In genomic region chr6:56359126-56359525, GRCm38 (mm10) we compare ENCODE assay signal across 19 mouse cellular contexts.
DNase-seq lines count a peak whose midpoint lies in the region; ATAC-seq and TF ChIP-seq lines count a peak whose summit lies in the region.
"Had no signal": no experiment of that assay in that cellular context is flagged by ENCODE, and none has a peak within 500 bp of the region (broad histone marks: within the 10 kb centered on the region; RNA-seq: fewer than 3 reads in every experiment).

No protein-coding gene starts in this region.

- DNase-seq in cerebellum, adult 2 months: peak; percentile 66 to 78
- DNase-seq in embryonic facial prominence, embryonic 10.5 days (ENCODE audit: low spot score): no peak
- DNase-seq: adrenal gland, adult 8-10 months; kidney, adult 11 months; kidney, postnatal 25 days; liver, embryonic 13.5 days; lung, postnatal 10 days; retina, postnatal 1 day; thymus, postnatal 4 days had no signal

- H3K9me3 ChIP-seq in midbrain, embryonic 15.5 days: no peaks in the 10 kb centered on the region
- no peaks in the 10 kb centered on the region for H3K9me3 ChIP-seq in midbrain, embryonic 16.5 days (replicated peaks; ENCODE audit: control insufficient read depth, low read length, poor library complexity, severe bottlenecking)
- H3K9me3 ChIP-seq in heart, embryonic 16.5 days (replicated peaks; ENCODE audit: control insufficient read depth, low read length): no peaks in the 10 kb centered on the region
- H3K9me3 ChIP-seq in intestine, postnatal 0 days (ENCODE audit: control insufficient read depth): no peaks in the 10 kb centered on the region
- no peaks in the 10 kb centered on the region for H3K9me3 ChIP-seq in embryonic facial prominence, embryonic 10.5 days
- H3K9me3 ChIP-seq: heart, embryonic 13.5 days; limb, embryonic 10.5 days; liver, embryonic 13.5 days; midbrain, embryonic 10.5 days; stomach, embryonic 15.5 days had no signal

- no peak overlapping the region for H3K27ac ChIP-seq in cerebellum, adult 2 months (ENCODE audit: insufficient read depth, low read length)
- H3K27ac ChIP-seq in midbrain, embryonic 15.5 days: no peak overlapping the region
- H3K27ac ChIP-seq in midbrain, embryonic 16.5 days (ENCODE audit: low read length): no peak overlapping the region
- 0 out of 2 replicates have a peak overlapping the region, but pooled peaks have one; percentile 27 for H3K27ac ChIP-seq in heart, embryonic 16.5 days (ENCODE audit: low read length)
- no peak overlapping the region for H3K27ac ChIP-seq in intestine, postnatal 0 days (ENCODE audit: low read depth, low read length)
- no peak overlapping the region for H3K27ac ChIP-seq in embryonic facial prominence, embryonic 10.5 days (replicated peaks)
- H3K27ac ChIP-seq: heart, embryonic 13.5 days; limb, embryonic 10.5 days; liver, embryonic 13.5 days; midbrain, embryonic 10.5 days; stomach, embryonic 15.5 days had no signal

- no peak for ATAC-seq in cerebellum, adult (ENCODE audit: insufficient number of reproducible peaks, low FRiP score, low TSS enrichment)
- no peak for ATAC-seq in midbrain, embryonic 15.5 days (replicated peaks)
- no peak for ATAC-seq in midbrain, embryonic 16.5 days
- no peak for ATAC-seq in heart, embryonic 16.5 days (replicated peaks; ENCODE audit: extremely low read depth, insufficient read depth, low FRiP score)
- no peak for ATAC-seq in CD4-positive, CD25-positive, alpha-beta regulatory T cell, adult 4 months
- no peak for ATAC-seq in intestine, postnatal 0 days

- 17% methylated on average over 3 of the region's 3 CpGs for WGBS in cerebellum, adult 2 months
- 85% methylated on average over 3 of the region's 3 CpGs for WGBS in midbrain, embryonic 15.5 days
- 83% methylated on average over 3 of the region's 3 CpGs for WGBS in midbrain, embryonic 16.5 days
- WGBS in heart, embryonic 16.5 days: 14% methylated on average over 3 of the region's 3 CpGs
- WGBS in intestine, postnatal 0 days: 57% methylated on average over 3 of the region's 3 CpGs
- 88% methylated on average over 3 of the region's 3 CpGs for WGBS in embryonic facial prominence, embryonic 10.5 days

- H3K27me3 ChIP-seq in cerebellum, adult 2 months (ENCODE audit: control insufficient read depth, insufficient read depth, low read length): no peaks in the 10 kb centered on the region
- H3K27me3 ChIP-seq in midbrain, embryonic 15.5 days (replicated peaks): no peaks in the 10 kb centered on the region
- no peaks in the 10 kb centered on the region; the same call in 1 of the 2 replicates for H3K27me3 ChIP-seq in midbrain, embryonic 16.5 days (ENCODE audit: control insufficient read depth, insufficient read depth, low read depth, low read length)
- H3K27me3 ChIP-seq in heart, embryonic 16.5 days (ENCODE audit: control insufficient read depth, insufficient read depth, low read length): no peaks in the 10 kb centered on the region; the same call in 1 of the 2 replicates
- 0 out of 2 replicates have a peak, but pooled peaks cover 13% of the 10 kb centered on the region for H3K27me3 ChIP-seq in intestine, postnatal 0 days (replicated peaks; ENCODE audit: control insufficient read depth, insufficient read depth, low read length)
- peaks cover 37% of the 10 kb centered on the region for H3K27me3 ChIP-seq in embryonic facial prominence, embryonic 10.5 days (replicated peaks; ENCODE audit: low read depth, poor library complexity, severe bottlenecking)
- H3K27me3 ChIP-seq: stomach, embryonic 15.5 days had no signal

- no peak for TF ChIP-seq CTCF in cerebellum, adult 2 months (IDR thresholded peaks at IDR 0.05; ENCODE audit: borderline replicate concordance, insufficient read depth, low read depth, low read length)
- TF ChIP-seq CTCF in intestine, postnatal 0 days (IDR thresholded peaks at IDR 0.05; ENCODE audit: low read depth): no peak

- peak overlapping the region; percentile 86 for H3K4me3 ChIP-seq in cerebellum, adult 2 months (replicated peaks; ENCODE audit: insufficient read depth, low read depth, low read length)
- no peak overlapping the region for H3K4me3 ChIP-seq in midbrain, embryonic 15.5 days
- no peak overlapping the region for H3K4me3 ChIP-seq in midbrain, embryonic 16.5 days (ENCODE audit: low read depth, low read length)
- H3K4me3 ChIP-seq in heart, embryonic 16.5 days (ENCODE audit: low read length): no peak overlapping the region
- no peak overlapping the region for H3K4me3 ChIP-seq in intestine, postnatal 0 days (ENCODE audit: low read depth, low read length)
- H3K4me3 ChIP-seq in embryonic facial prominence, embryonic 10.5 days: no peak overlapping the region
- H3K4me3 ChIP-seq: heart, embryonic 13.5 days; limb, embryonic 10.5 days; liver, embryonic 13.5 days; midbrain, embryonic 10.5 days; stomach, embryonic 15.5 days had no signal

- peaks cover 6% of the 10 kb centered on the region; the same call in 1 of the 2 replicates for H3K4me1 ChIP-seq in cerebellum, adult 2 months (ENCODE audit: control insufficient read depth, insufficient read depth, low read length)
- peaks cover 23% of the 10 kb centered on the region for H3K4me1 ChIP-seq in midbrain, embryonic 15.5 days
- H3K4me1 ChIP-seq in midbrain, embryonic 16.5 days (ENCODE audit: control insufficient read depth, insufficient read depth, low read length): peaks cover 18% of the 10 kb centered on the region
- peaks cover 38% of the 10 kb centered on the region for H3K4me1 ChIP-seq in heart, embryonic 16.5 days (ENCODE audit: control insufficient read depth, insufficient read depth, low read length)
- no peaks in the 10 kb centered on the region for H3K4me1 ChIP-seq in intestine, postnatal 0 days (replicated peaks; ENCODE audit: control insufficient read depth, insufficient read depth, low read length)
- peaks cover 17% of the 10 kb centered on the region for H3K4me1 ChIP-seq in embryonic facial prominence, embryonic 10.5 days

- H3K9ac ChIP-seq in midbrain, embryonic 15.5 days: no peak overlapping the region
- no peak overlapping the region for H3K9ac ChIP-seq in midbrain, embryonic 16.5 days (ENCODE audit: low read depth, low read length)
- no peak overlapping the region for H3K9ac ChIP-seq in heart, embryonic 16.5 days (ENCODE audit: low read length)
- H3K9ac ChIP-seq in intestine, postnatal 0 days (ENCODE audit: low read depth, low read length): no peak overlapping the region
- H3K9ac ChIP-seq: heart, embryonic 13.5 days; liver, embryonic 13.5 days; stomach, embryonic 15.5 days had no signal

- no peak for TF ChIP-seq POLR2A in cerebellum, adult 2 months (IDR thresholded peaks at IDR 0.05; ENCODE audit: borderline replicate concordance, insufficient read depth, low read length)

- H3K4me2 ChIP-seq in midbrain, embryonic 15.5 days: peak overlapping the region; percentile 14; the same call in 1 of the 2 replicates
- no peak overlapping the region for H3K4me2 ChIP-seq in midbrain, embryonic 16.5 days (ENCODE audit: low read length)
- H3K4me2 ChIP-seq in heart, embryonic 16.5 days (ENCODE audit: low read depth, low read length): peak overlapping the region; percentile 74
- H3K4me2 ChIP-seq in intestine, postnatal 0 days (replicated peaks; ENCODE audit: low read depth): no peak overlapping the region
- H3K4me2 ChIP-seq: liver, embryonic 13.5 days; stomach, embryonic 15.5 days had no signal

- H3K36me3 ChIP-seq in midbrain, embryonic 15.5 days (replicated peaks): no peaks in the 10 kb centered on the region
- no peaks in the 10 kb centered on the region for H3K36me3 ChIP-seq in midbrain, embryonic 16.5 days (ENCODE audit: control insufficient read depth, insufficient read depth, low read length)
- H3K36me3 ChIP-seq in heart, embryonic 16.5 days (ENCODE audit: control insufficient read depth, insufficient read depth): no peaks in the 10 kb centered on the region
- H3K36me3 ChIP-seq in intestine, postnatal 0 days (ENCODE audit: control insufficient read depth, insufficient read depth): no peaks in the 10 kb centered on the region
- no peaks in the 10 kb centered on the region for H3K36me3 ChIP-seq in embryonic facial prominence, embryonic 10.5 days (replicated peaks)
- H3K36me3 ChIP-seq: heart, embryonic 13.5 days; limb, embryonic 10.5 days; liver, embryonic 13.5 days; midbrain, embryonic 10.5 days; stomach, embryonic 15.5 days had no signal

Comparison
In these comparisons a context has a peak if more than half of its experiments do, and no peak if none do; other contexts are left out.
1. H3K4me2 ChIP-seq: peak in midbrain, embryonic 15.5 days (single experiment) and heart, embryonic 16.5 days (single experiment); none in midbrain, embryonic 16.5 days (single experiment) and intestine, postnatal 0 days (single experiment).